Mouse (Mus musculus) regulatory T cell (primary cell): ENCODE measurements around the gene Mipol1.
"Not testable (repeated sequence)": the region's sequence is repeated elsewhere in the genome, so short reads cannot be mapped to it uniquely, and the experiment has no call there.

ENCODE experiments used
- in situ Hi-C: fragments of 300-600 bp; cut with MboI, MseI; formaldehyde crosslinking; loops from one replicate; pipeline ENCODE4 v1.15.1; 2025; ENCODE audit warnings: high pct_unique_total_duplicates

The Mipol1 gene

GRCm38 (mm10) chr12:57402360-57402759 lies 172.1 kb downstream of the Mipol1 start:
- in situ Hi-C loops, result no loop called here

- in situ Hi-C loops, result no loop called here
Observed at GRCm38 (mm10) chr12:57409976-57410375, 179.7 kb downstream of the Mipol1 start.

- in situ Hi-C loops, result no loop called here
Observed at GRCm38 (mm10) chr12:57413833-57414232, 183.6 kb downstream of the Mipol1 start.

- in situ Hi-C loops, result no loop called here
Observed at GRCm38 (mm10) chr12:57424902-57425301, 194.7 kb downstream of the Mipol1 start.

- in situ Hi-C loops, result no loop called here
Observed at GRCm38 (mm10) chr12:57428243-57428642, 198.0 kb downstream of the Mipol1 start.

- in situ Hi-C loops, result no loop called here
Observed at GRCm38 (mm10) chr12:57428767-57429166, 198.5 kb downstream of the Mipol1 start.

- in situ Hi-C loops, result not testable (repeated sequence)
Observed at GRCm38 (mm10) chr12:57436939-57437659, 206.9 kb downstream of the Mipol1 start.

GRCm38 (mm10) chr12:57444281-57444903 lies 214.2 kb downstream of the Mipol1 start:
- in situ Hi-C loops, result no loop called here

- in situ Hi-C loops, result no loop called here
Observed at GRCm38 (mm10) chr12:57447331-57447730, 217.1 kb downstream of the Mipol1 start.

GRCm38 (mm10) chr12:57449299-57449698 lies 219.1 kb downstream of the Mipol1 start:
- in situ Hi-C loops, result no loop called here

- in situ Hi-C loops, result no loop called here
Observed at GRCm38 (mm10) chr12:57450017-57450583, 219.9 kb downstream of the Mipol1 start.

GRCm38 (mm10) chr12:57456911-57457310 lies 226.7 kb downstream of the Mipol1 start:
- in situ Hi-C loops, result loop anchor here (5.0 kb wide), 1 partner anchor 40 kb away; no protein-coding TSS in a partner anchor

GRCm38 (mm10) chr12:57457339-57457738 lies 227.1 kb downstream of the Mipol1 start:
- in situ Hi-C loops, result loop anchor here (5.0 kb wide), 1 partner anchor 40 kb away; no protein-coding TSS in a partner anchor

- in situ Hi-C loops, result no loop called here
Observed at GRCm38 (mm10) chr12:57464520-57465334, 234.5 kb downstream of the Mipol1 start.

- in situ Hi-C loops, result no loop called here
Observed at GRCm38 (mm10) chr12:57471786-57472185, 241.6 kb downstream of the Mipol1 start.

- in situ Hi-C loops, result no loop called here
Observed at GRCm38 (mm10) chr12:57476876-57477275, 246.6 kb downstream of the Mipol1 start.

GRCm38 (mm10) chr12:57481823-57482222 lies 251.6 kb downstream of the Mipol1 start:
- in situ Hi-C loops, result no loop called here

GRCm38 (mm10) chr12:57496347-57497119 lies 266.3 kb downstream of the Mipol1 start:
- in situ Hi-C loops, result loop anchor here (5.0 kb wide), 1 partner anchor 39 kb away; no protein-coding TSS in a partner anchor

- in situ Hi-C loops, result no loop called here
Observed at GRCm38 (mm10) chr12:57500246-57500645, 270.0 kb downstream of the Mipol1 start.

GRCm38 (mm10) chr12:57505329-57505728 lies 275.1 kb downstream of the Mipol1 start:
- in situ Hi-C loops, result no loop called here

- in situ Hi-C loops, result no loop called here
Observed at GRCm38 (mm10) chr12:57508938-57509337, 278.7 kb downstream of the Mipol1 start.
